Mouse (Mus musculus) neural tube, embryonic 14.5 days (tissue): Measurements from ENCODE around the gene Plvap. TPM values are rescaled to one million over a fixed set of nuclear protein-coding genes. Genes with fewer than 3 reads are reported as not detected.
A peak's percentile ranks its signal among the peaks of the same experiment; 100 is the strongest.

ENCODE experiments used
- ATAC-seq: fragments of 200-750 bp; cut with Nextera tagmentation; 2 replicates; pipeline ENCODE4 v1.8.0; 2017; ENCODE audit warnings: low read depth, mild to moderate bottlenecking, moderate TSS enrichment, moderate library complexity
- H3K27ac ChIP-seq: fragments of 300-500 bp; sonication (generic); 2 replicates; pipeline ENCODE4 v1.5.1; 2014; ENCODE audit warnings: low read depth, mild to moderate bottlenecking, control low read depth, low read length, moderate library complexity, mixed read lengths
- H3K27me3 ChIP-seq: fragments of 300-500 bp; sonication (generic); 2 replicates; pipeline ENCODE4 v1.6.1; 2014; ENCODE audit warnings: low read length; ENCODE audit not compliant: control insufficient read depth, insufficient read depth
- H3K36me3 ChIP-seq: fragments of 300-500 bp; sonication (generic); 2 replicates; pipeline ENCODE4 v1.6.1; 2014; ENCODE audit warnings: low read length, mixed read lengths; ENCODE audit not compliant: control insufficient read depth, insufficient read depth
- H3K4me1 ChIP-seq: fragments of 300-500 bp; sonication (generic); 2 replicates; pipeline ENCODE4 v1.6.1; 2014; ENCODE audit warnings: low read length; ENCODE audit not compliant: control insufficient read depth, insufficient read depth
- H3K4me2 ChIP-seq: fragments of 300-500 bp; sonication (generic); 2 replicates; pipeline ENCODE4 v1.6.1; 2014; ENCODE audit warnings: mild to moderate bottlenecking, low read depth, low read length, control low read depth
- H3K4me3 ChIP-seq: fragments of 300-500 bp; sonication (generic); 2 replicates; pipeline ENCODE4 v1.5.1; 2014; ENCODE audit warnings: low read depth, low read length, control low read depth, mixed read lengths
- H3K9ac ChIP-seq: fragments of 300-500 bp; sonication (generic); replicated peaks from 2 replicates; pipeline ENCODE4 v1.6.1; 2014; ENCODE audit warnings: low read depth, mild to moderate bottlenecking, control low read depth, low read length, mixed read lengths
- H3K9me3 ChIP-seq: fragments of 300-500 bp; sonication (generic); 2 replicates; pipeline ENCODE4 v1.6.1; 2016; ENCODE audit warnings: low read length; ENCODE audit not compliant: control insufficient read depth
- WGBS: fragments of 180-500 bp; shearing (Covaris S2); extraction: QIAGEN DNeasy Blood & Tissue Kit; methylation state at CpG from one replicate; pipeline ENCODE4 v1.1.7; 2014; 5-methylcytosine and 5-hydroxymethylcytosine counted together
- polyA plus RNA-seq: library from polyadenylated mRNA; unstranded; fragments of >200 nt; fragmentation: Nextera tagmentation; extraction: Ambion mirVana; gene quantifications from 2 replicates; pipeline ENCODE4 v1.2.1, GENCODE M21; 2014

The Plvap gene
- 5.4 and 9.8 TPM in 2 replicates for polyA plus RNA-seq

- Histone ChIP-seq H3K4me3 (no peak within 1 kb of the TSS), H3K4me2 (no peak within 1 kb of the TSS), H3K27ac (no peak within 1 kb of the TSS), H3K9ac (no peak within 1 kb of the TSS), H3K9me3 (no peaks in the 10 kb centered on the region), H3K4me1 (no peaks in the 10 kb centered on the region), H3K27me3 (peaks cover 21% of the 10 kb centered on the region), H3K36me3 (no peaks in the 10 kb centered on the region)
- no peak for ATAC-seq
- 62% methylated on average over 14 of the region's 14 CpGs for WGBS
These were observed at the start of gene Plvap for GRCm38 (mm10) chr8:71511644-71512043. Gene Plvap, minus strand, starts transcription at chr8:71511752.

GRCm38 (mm10) chr8:71560765-71561164 is 49.2 kb upstream of the Plvap start:
- Histone ChIP-seq H3K9ac (no peak overlapping the region), H3K4me3 (no peak overlapping the region), H3K9me3 (no peaks in the 10 kb centered on the region), H3K4me2 (no peak overlapping the region), H3K27ac (no peak overlapping the region), H3K4me1 (peaks cover 5% of the 10 kb centered on the region; the same call in 1 of the 2 replicates), H3K27me3 (peaks cover 60% of the 10 kb centered on the region), H3K36me3 (no peaks in the 10 kb centered on the region)
- 82% methylated on average over 5 of the region's 5 CpGs for WGBS
- no peak for ATAC-seq

- no peak overlapping the region for H3K27ac ChIP-seq
- peaks cover 5% of the 10 kb centered on the region; the same call in 1 of the 2 replicates for H3K4me1 ChIP-seq
- H3K4me3 ChIP-seq = no peak overlapping the region
- no peak overlapping the region for H3K9ac ChIP-seq
- no peak for ATAC-seq
- H3K9me3 ChIP-seq = no peaks in the 10 kb centered on the region
- H3K36me3 ChIP-seq = no peaks in the 10 kb centered on the region
- peaks cover 60% of the 10 kb centered on the region for H3K27me3 ChIP-seq
- WGBS = 80% methylated on average over 3 of the region's 3 CpGs
- H3K4me2 ChIP-seq = no peak overlapping the region
These were observed 48.5 kb upstream of the Plvap start for GRCm38 (mm10) chr8:71560071-71560470.

DNA sequence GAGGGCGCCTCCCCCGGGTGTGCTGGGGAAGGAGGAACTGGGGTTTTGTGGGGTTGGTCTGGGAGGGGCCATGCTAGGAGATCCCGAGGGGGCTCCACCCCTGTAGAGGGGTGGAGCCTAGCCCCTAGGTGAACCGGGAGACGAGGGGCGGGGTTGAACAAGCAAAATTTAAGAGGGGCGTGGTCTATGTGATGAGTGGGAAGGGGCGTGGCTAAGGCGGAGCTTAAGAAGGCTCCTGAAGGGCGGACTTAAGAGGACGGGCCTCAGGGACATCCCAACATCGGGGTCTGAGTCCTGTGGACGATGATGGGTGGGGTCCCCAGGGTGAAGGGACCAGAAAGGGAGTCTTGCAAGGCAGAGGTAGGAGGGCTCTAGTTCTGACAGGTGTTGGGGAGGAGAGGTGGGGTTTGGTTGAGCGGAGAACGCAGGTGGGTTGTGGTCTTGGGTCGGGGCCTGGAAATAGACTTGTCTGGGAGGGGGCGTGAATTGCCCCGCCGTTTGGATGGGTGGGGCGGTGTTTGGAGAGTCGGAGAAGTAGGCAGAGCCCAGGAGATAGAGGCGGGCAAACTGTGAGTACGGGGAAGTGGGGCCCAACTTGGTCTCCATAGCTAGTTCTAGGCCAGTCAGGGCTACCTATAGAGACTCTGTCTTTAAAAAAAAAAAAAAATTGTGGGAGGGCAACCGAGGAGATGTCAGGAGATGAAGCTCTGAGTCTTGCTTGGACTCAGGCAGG is 47.6 kb upstream of the Plvap start:
- H3K4me1 ChIP-seq = peaks cover 5% of the 10 kb centered on the region; the same call in 1 of the 2 replicates
- H3K4me3 ChIP-seq = peak overlapping the region; percentile 15; the same call in 1 of the 2 replicates
- H3K36me3 ChIP-seq = no peaks in the 10 kb centered on the region
- H3K27ac ChIP-seq = no peak overlapping the region
- 1% methylated on average over 24 of the region's 24 CpGs for WGBS
- H3K4me2 ChIP-seq = peak overlapping the region; percentile 35; the same call in 1 of the 2 replicates
- ATAC-seq = no peak
- H3K27me3 ChIP-seq = peaks cover 60% of the 10 kb centered on the region
- H3K9me3 ChIP-seq = no peaks in the 10 kb centered on the region
- no peak overlapping the region for H3K9ac ChIP-seq

DNA sequence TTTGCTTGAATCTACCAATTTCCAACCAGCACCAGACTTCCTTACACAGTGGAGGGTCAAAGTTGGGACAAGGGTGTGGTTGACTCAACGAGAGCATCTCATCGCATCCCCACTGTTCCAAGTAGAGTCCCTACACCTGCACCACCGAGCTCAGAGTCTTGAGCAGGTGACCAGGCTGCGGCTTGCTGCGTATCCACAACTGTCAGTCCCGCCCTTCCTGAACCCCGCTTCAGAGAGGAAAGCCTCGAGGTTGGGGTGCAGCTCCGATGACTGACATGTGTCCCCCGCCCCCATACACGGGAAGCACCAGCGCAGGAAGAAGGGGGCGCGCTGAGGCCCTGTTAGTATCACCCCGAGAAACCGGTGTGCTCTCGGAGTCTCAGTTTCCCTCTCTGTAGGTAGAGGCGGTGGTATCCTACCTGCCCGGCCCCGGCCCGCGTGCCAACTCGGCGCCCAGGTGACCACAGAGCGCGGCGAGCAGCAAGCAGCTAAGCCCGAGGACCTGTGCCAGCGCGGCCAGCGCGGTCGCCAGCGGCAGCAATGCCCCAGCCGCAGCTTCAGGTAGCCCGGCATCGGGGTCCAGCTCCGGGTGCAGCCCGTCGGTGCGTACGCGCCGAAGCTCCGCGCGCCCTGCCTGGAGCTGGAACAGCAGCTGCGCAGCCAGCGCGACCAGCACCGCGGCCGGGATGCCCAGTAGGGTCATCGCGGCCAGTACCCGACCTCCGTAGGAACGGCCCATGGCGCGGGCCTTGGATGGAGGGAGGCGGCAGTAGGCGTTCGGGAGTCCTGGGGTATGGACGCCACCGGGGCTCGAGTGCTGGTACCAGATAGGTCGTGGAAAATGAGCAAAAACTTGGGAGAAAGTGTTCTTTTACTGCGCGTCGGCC is 46.8 kb upstream of the Plvap start, which contains the start of gene Tmem221:
Tmem221 (minus strand) TSS at position 801 of the 887 bp plus-strand sequence.
- H3K9ac ChIP-seq = no peak within 1 kb of the TSS
- WGBS = 5% methylated on average over 64 of the region's 70 CpGs

DNA sequence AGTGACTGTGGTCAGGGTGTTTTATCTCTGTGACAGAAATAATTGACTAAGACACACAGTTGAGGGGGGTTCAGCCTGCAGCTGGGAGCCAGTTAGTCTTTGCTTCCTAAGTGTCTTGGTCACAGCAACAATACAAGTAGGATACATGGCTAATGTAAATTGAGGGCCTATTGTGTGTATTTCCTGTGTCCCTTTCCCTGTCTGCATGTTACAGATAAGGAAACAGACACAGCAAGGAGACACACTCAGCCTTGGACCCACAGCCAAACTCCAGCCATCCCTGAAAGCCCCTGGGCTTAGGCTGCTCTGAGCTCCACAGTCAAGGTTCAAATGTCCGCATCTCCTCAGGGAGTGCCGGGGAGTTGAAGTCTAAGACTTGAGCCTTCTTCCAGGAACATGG is 43.1 kb upstream of the Plvap start:
- 95% methylated on average over 2 of the region's 2 CpGs for WGBS

More for the DNA sequence above, 46.8 kb upstream of the Plvap start, which contains the start of gene Tmem221:
- H3K4me2 ChIP-seq = peak within 1 kb of the TSS; percentile 35; the same call in 1 of the 2 replicates
- no peaks in the 10 kb centered on the region for H3K36me3 ChIP-seq
- H3K9me3 ChIP-seq = no peaks in the 10 kb centered on the region
- H3K4me3 ChIP-seq = peak within 1 kb of the TSS; percentile 15; the same call in 1 of the 2 replicates
- H3K27ac ChIP-seq = no peak within 1 kb of the TSS
- H3K4me1 ChIP-seq = peaks cover 5% of the 10 kb centered on the region; the same call in 1 of the 2 replicates
- ATAC-seq = no peak
- H3K27me3 ChIP-seq = peaks cover 60% of the 10 kb centered on the region

DNA sequence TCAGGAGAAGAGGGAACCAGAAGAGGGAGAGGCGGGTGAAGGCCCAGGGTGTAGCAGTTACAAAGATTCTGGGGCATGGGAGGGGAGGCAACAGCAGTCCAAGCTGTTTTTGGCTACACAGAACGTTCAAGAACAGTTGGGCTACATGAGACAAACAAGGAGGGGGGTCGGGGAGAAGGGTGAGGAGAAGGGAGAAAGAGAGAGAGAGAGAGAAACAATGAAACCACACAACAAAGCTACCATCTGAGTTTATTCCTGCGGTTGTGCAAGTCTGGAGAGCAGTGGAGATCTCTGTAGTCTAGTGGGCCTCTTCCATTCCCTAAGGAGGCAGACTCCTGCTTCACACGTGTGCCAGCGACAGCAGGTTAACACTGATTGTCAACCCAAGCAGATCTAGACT is 42.4 kb upstream of the Plvap start:
- 79% methylated on average over 6 of the region's 6 CpGs for WGBS
- ATAC-seq = no peak
- H3K27me3 ChIP-seq = peaks cover 26% of the 10 kb centered on the region

More for the DNA sequence above, 43.1 kb upstream of the Plvap start:
- no peak overlapping the region for H3K27ac ChIP-seq
- peaks cover 5% of the 10 kb centered on the region; the same call in 1 of the 2 replicates for H3K4me1 ChIP-seq
- no peaks in the 10 kb centered on the region for H3K36me3 ChIP-seq
- H3K9me3 ChIP-seq = no peaks in the 10 kb centered on the region
- peaks cover 31% of the 10 kb centered on the region for H3K27me3 ChIP-seq
- no peak for ATAC-seq
- H3K9ac ChIP-seq = no peak overlapping the region
- no peak overlapping the region for H3K4me3 ChIP-seq
- no peak overlapping the region for H3K4me2 ChIP-seq

DNA sequence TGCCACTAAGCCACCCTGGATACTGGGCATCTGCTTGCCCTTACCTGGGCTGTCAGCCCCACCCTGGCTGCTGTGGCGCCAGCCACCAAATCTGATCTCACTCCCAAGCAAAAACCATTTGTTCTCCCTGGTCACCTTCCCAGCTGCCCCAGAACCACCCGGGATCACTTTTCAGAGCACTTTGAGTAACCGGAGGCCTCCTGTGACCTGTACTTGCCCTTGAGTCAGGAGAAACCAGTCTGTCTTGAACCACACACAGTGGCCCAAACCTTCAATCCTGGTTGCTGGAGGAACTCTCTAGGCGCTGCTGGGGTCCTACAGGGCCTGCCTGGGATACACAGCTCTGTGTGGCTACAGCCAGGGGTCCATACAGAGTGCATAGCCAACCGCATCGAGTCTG is 41.2 kb upstream of the Plvap start:
- Histone ChIP-seq H3K4me1 (no peaks in the 10 kb centered on the region), H3K9me3 (no peaks in the 10 kb centered on the region), H3K36me3 (0 out of 2 replicates have a peak, but pooled peaks cover 5% of the 10 kb centered on the region), H3K9ac (no peak overlapping the region), H3K4me2 (no peak overlapping the region), H3K27me3 (peaks cover 15% of the 10 kb centered on the region), H3K4me3 (no peak overlapping the region), H3K27ac (no peak overlapping the region)
- ATAC-seq = no peak
- 80% methylated on average over 6 of the region's 6 CpGs for WGBS

More for the DNA sequence above, 42.4 kb upstream of the Plvap start:
- Histone ChIP-seq H3K4me1 (peaks cover 5% of the 10 kb centered on the region; the same call in 1 of the 2 replicates), H3K9me3 (no peaks in the 10 kb centered on the region), H3K36me3 (no peaks in the 10 kb centered on the region), H3K27ac (no peak overlapping the region), H3K4me3 (no peak overlapping the region), H3K4me2 (no peak overlapping the region), H3K9ac (no peak overlapping the region)
